Mouse (Mus musculus): ENCODE results near the gene Pou2f3.

DNA sequence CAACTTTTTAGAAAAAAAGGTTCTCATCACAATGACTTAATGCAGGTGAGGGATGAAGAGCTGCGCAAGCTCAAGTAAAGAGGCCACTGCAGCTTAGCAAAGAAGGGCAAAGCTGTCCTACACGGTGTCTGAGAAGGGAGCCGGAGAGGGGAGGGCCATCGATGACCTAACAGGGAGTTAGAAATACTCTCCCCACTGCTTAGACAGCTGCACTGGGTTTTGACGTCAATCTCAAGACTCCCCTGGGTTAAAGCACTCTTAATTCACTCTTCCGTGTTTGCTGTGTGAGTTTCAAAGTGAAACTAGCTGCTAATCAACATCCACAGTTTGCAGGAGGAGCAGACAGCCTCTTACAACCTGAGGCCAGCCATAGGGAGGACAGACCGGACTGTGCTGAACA is 134.0 kb downstream of the Pou2f3 start:
- TF ChIP-seq TAL1 (conservative IDR thresholded peaks at IDR 0.05; ENCODE audit: low read depth, low read length), result no peak
- no peak for TF ChIP-seq GATA1 (IDR thresholded peaks at IDR 0.05; ENCODE audit: borderline replicate concordance, low read length)
- no peak for TF ChIP-seq CTCF (IDR thresholded peaks at IDR 0.05; ENCODE audit: low read depth, low read length)
- TF ChIP-seq POLR2AphosphoS5 (IDR thresholded peaks at IDR 0.05; ENCODE audit: insufficient replicate concordance, low read depth, low read length), result no peak
